Mouse (Mus musculus) gastrocnemius, postnatal 36 days (tissue): Measurements from ENCODE around the gene Duoxa2. TPM values are rescaled to one million over a fixed set of nuclear protein-coding genes. Genes with fewer than 3 reads are reported as not detected.

Experiments used
- DNase-seq, 2 experiments: peaks; one replicate each; pipeline ENCODE4 v3.0.0; 2022
- intact Hi-C: fragments of 180-260 bp; cut with DNase I; formaldehyde crosslinking; loops from one replicate; pipeline ENCODE4 v1.15.1; 2025
- total RNA-seq, 2 experiments: library from RNA; stranded (reverse); gene quantifications; 2 replicates each; pipeline ENCODE4 v1.2.3; 2021

Gene Duoxa2
- total RNA-seq, 2 experiments from 2014 or later = not detected

DNA sequence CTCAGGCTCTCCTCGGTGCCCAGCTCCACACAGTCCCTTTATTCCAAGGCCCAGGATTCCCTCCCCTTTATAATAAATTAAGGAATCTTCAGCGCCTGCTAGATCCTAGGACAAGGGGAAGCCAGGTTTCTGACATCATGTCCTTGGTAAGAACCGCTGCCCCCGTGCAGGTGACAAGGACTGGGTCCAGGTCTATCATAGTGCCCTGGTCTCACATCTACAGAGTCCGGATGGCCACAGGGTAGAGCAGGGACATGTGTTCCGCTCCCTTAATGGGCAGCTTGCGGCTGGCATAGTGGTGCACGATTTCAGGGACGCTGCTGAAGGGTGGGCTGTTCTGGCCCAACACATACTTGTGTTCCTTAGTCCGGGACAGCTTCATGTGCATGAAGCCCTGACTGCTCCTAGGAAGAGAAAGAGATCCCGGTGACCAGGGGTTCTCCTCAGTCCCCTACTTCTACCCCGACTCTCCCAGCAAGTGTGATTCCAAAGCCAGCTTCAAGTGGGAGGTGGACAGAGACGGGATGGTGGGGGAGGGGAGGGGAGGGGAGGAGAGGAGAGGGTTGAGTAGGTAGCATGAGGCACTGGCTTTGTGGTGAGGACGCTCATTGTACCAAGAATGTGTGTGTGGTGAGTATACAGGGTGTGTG is 50.6 kb downstream of the Duoxa2 start:
- intact Hi-C loops = loop anchor here (5.0 to 10.0 kb wide), 3 partner anchors 33 to 276 kb away; no protein-coding TSS in a partner anchor
- DNase-seq = no peak

DNA sequence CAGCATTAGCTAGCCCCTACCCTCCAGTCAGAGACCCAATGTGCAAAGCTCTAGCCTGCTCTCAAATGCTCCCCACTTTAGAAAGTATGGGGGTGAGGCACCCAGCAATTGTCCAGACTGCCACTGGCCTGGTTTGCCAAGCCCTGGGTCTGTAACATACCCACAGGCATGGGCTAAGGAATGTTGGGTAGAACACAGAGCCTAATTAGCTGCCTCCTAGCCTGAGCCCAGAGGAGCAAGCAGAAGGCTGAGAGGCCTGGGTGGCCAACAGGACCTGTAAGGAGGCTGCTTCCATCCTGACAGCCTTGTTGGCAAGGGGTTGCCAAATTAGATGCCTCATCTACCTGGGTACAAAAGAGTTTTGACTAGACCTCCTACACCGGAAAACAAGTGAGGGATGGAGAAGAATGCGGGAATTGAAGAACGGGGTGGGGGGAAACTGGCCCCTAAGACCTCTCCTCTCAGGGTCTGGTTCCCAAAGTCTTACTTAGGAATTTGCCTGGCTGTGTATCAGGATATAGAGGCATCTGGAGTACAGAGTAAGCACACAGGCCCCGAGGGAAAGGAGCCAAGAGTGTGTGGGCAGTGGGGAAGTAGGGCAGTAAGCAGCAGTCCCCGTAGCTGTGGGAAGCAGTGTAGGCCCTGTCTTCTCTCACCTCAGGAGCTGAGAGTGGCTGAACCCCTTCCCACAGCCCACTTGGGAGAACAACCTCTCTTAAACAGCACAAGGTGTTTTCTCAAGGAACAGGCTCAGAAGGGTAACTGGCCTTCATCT is 52.6 kb downstream of the Duoxa2 start:
- intact Hi-C loops = no loop called here
- DNase-seq = no peak

GRCm38 (mm10) chr2:122351931-122352329 is 53.2 kb downstream of the Duoxa2 start:
- intact Hi-C loops = no loop called here
- DNase-seq = no peak

Other genes with a start within 250 kb of the Duoxa2 start
- gene Spg11, start 180.5 kb upstream of the Duoxa2 start, total RNA-seq = 1 to 10 TPM; 4.1 to 4.8 TPM
- gene B2m, start 151.2 kb upstream of the Duoxa2 start, total RNA-seq = 10 to 100 TPM; 61.2 to 75.7 TPM
- not detected for gene Trim69, start 138.2 kb upstream of the Duoxa2 start, total RNA-seq
- gene Patl2, start 112.7 kb upstream of the Duoxa2 start, total RNA-seq = not detected
- gene Terb2, start 112.6 kb upstream of the Duoxa2 start, total RNA-seq = not detected
- gene Sord, start 64.2 kb upstream of the Duoxa2 start, total RNA-seq = 10 to 100 TPM; 39.0 to 51.1 TPM
- gene Duox2, start 451 bp upstream of the Duoxa2 start, total RNA-seq = under 1 TPM in 1 of 2 experiments, not detected in 1; 0.17 TPM
- gene Duoxa1, start 14.8 kb downstream of the Duoxa2 start, total RNA-seq = under 1 TPM; 0.41 to 0.49 TPM
- under 1 TPM; 0.47 to 0.66 TPM for gene Duox1, start 16.8 kb downstream of the Duoxa2 start, total RNA-seq
- 1 to 10 TPM; 1.9 to 2.1 TPM for gene Shf, start 70.3 kb downstream of the Duoxa2 start, total RNA-seq
- 1 to 10 TPM; 3.8 to 6.0 TPM for gene Slc28a2, start 127.6 kb downstream of the Duoxa2 start, total RNA-seq
- gene Gm14085, start 186.0 kb downstream of the Duoxa2 start, total RNA-seq = under 1 TPM in 1 of 2 experiments, not detected in 1; 0.31 TPM